Mouse (Mus musculus): ENCODE results near the gene Shmt2. TPM values are rescaled to one million over a fixed set of nuclear protein-coding genes. Genes with fewer than 3 reads are reported as not detected.
A peak's percentile ranks its signal among the peaks of the same experiment; 100 is the strongest.

The Shmt2 gene
- total RNA-seq, 1 experiment, result 169 TPM

DNA sequence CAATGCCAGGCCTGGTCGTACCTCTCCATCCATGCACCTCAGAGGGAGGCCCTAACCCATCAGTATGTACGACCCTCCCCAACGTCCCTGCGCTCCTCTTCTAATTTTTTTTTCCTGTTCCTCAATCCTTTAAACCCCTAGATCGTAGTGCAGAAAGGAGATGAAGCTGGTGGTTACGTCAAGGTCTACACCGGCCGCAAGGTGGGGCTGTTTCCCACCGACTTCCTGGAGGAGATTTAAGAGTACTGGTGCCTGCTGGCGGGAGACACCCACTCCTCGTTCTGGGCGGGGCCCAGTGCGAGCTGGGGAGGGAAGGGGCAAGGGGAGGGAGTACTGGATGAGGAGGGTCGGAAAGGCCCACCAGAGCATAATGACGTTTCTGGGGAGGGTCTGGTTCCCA lies 14.0 kb downstream of the Shmt2 start:
- Histone ChIP-seq H3K36me3 (ENCODE audit: control insufficient read depth, insufficient read depth, low read length, poor library complexity, severe bottlenecking) (no peaks in the 10 kb centered on the region), H3K27ac (ENCODE audit: insufficient read depth, low read depth, low read length, poor library complexity, severe bottlenecking) (no peak overlapping the region), H3K4me1 (ENCODE audit: control insufficient read depth in 2 of 2, insufficient read depth in 2 of 2, low read length in 2 of 2, poor library complexity in 1 of 2) (peaks cover 5 to 22% of the 10 kb centered on the region in 2 experiments), H3K9me3 (ENCODE audit: control insufficient read depth, insufficient read depth, low read depth, low read length) (no peaks in the 10 kb centered on the region), H3K4me3 (ENCODE audit: insufficient read depth in 1 of 2, low read depth in 1 of 2, low read length in 2 of 2, poor library complexity in 1 of 2, severe bottlenecking in 1 of 2) (peak overlapping the region; percentile 70 to 88), H3K9ac (ENCODE audit: insufficient read depth, low read depth, low read length, poor library complexity, severe bottlenecking) (no peak overlapping the region; the same call in 1 of the 2 replicates)
- peak; percentile 89 for DNase-seq (ENCODE audit: low read depth, low spot score)
- TF ChIP-seq CHD2 (IDR thresholded peaks at IDR 0.05; ENCODE audit: low read depth, low read length), result 0 out of 2 replicates have a peak, but pooled peaks have one; percentile 11
- TF ChIP-seq HCFC1 (IDR thresholded peaks at IDR 0.05; ENCODE audit: borderline replicate concordance, insufficient read depth, low read length), result no peak
- TF ChIP-seq ZNF384 (IDR thresholded peaks at IDR 0.05; ENCODE audit: low read depth, low read length), result peak; percentile 51; the same call in 1 of the 2 replicates
- in situ Hi-C loops (cut with MboI; ENCODE audit: low sequenced_read_pairs in 2 of 2, unreplicated experiment in 2 of 2), result no loop called here

DNA sequence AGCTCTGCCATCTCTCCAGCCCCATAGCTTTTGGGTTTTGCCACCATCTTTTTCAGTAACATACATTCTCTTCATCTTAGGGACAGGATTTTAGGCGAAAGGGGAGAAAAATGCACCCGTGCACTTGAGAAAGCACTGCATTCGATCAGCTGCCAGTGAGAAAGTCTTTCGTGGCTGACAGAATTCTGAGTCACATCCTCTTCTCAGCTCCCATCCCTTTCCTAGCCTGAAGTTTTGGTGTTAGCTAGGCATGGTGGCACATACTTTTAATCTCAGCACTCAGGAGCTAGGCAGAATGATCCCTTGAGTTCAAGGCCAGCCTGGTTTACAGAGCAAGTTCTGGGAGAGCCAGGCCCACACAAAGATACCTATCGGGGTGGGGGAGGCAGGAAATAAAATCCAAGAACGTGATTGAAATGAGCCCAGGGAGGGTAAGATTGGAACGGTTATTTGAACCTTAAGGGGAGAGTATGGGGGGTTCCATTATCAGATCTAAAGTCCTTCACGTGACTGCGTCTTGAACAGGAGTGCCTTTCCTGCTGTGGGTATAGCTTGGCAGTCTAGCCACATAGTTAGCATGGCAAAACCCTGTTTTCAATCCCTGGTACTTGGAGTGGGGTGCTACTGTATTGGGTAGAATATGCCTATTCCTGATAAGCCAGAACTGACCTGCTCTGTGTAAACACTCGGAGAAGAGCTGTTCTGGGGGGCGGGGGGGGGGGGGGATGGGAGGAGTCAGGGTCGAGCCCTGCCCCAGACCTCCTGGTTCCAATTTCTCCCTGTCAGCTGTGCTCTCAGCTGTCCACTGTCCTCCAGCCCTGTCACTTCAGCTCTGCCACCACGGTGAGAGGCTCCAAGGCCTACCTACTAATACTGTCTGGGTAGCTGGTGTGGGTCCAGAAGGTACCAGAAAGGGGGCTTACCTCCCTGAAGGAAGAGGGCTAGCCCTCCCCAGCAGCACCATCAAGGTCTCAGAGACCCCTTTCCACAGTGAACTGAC lies 21.1 kb downstream of the Shmt2 start, which contains the start of gene Stac3:
TSS of gene Stac3 (plus strand) at position 793 of the 1,000 bp plus-strand sequence.
- no peak for TF ChIP-seq ZNF384 (IDR thresholded peaks at IDR 0.05; ENCODE audit: low read depth, low read length)
- TF ChIP-seq MAFK (IDR thresholded peaks at IDR 0.05; ENCODE audit: insufficient read depth, low read depth, low read length), result no peak
- TF ChIP-seq ZC3H11A (IDR thresholded peaks at IDR 0.05; ENCODE audit: borderline replicate concordance, low read depth, low read length), result no peak
- TF ChIP-seq HCFC1 (IDR thresholded peaks at IDR 0.05; ENCODE audit: borderline replicate concordance, insufficient read depth, low read length), result no peak
- no peak for TF ChIP-seq CHD2 (IDR thresholded peaks at IDR 0.05; ENCODE audit: low read depth, low read length)
- Histone ChIP-seq H3K4me1 (ENCODE audit: control insufficient read depth in 2 of 2, insufficient read depth in 2 of 2, low read length in 2 of 2, poor library complexity in 1 of 2) (no peaks in the 10 kb centered on the region), H3K9ac (ENCODE audit: insufficient read depth, low read depth, low read length, poor library complexity, severe bottlenecking) (no peak within 1 kb of the TSS), H3K9me3 (ENCODE audit: control insufficient read depth, insufficient read depth, low read depth, low read length) (no peaks in the 10 kb centered on the region), H3K4me3 (ENCODE audit: insufficient read depth in 1 of 2, low read depth in 1 of 2, low read length in 2 of 2, poor library complexity in 1 of 2, severe bottlenecking in 1 of 2) (no peak within 1 kb of the TSS), H3K36me3 (ENCODE audit: control insufficient read depth, insufficient read depth, low read length, poor library complexity, severe bottlenecking) (peaks cover 13% of the 10 kb centered on the region; the same call in 1 of the 2 replicates), H3K27ac (ENCODE audit: insufficient read depth, low read depth, low read length, poor library complexity, severe bottlenecking) (no peak within 1 kb of the TSS)
- in situ Hi-C loops (cut with MboI; ENCODE audit: low sequenced_read_pairs in 2 of 2, unreplicated experiment in 2 of 2), result no loop called here
- DNase-seq (ENCODE audit: low read depth, low spot score), result no peak

- no peak for DNase-seq (ENCODE audit: low read depth, low spot score)
- Histone ChIP-seq H3K9ac (ENCODE audit: insufficient read depth, low read depth, low read length, poor library complexity, severe bottlenecking) (no peak overlapping the region), H3K9me3 (ENCODE audit: control insufficient read depth, insufficient read depth, low read depth, low read length) (no peaks in the 10 kb centered on the region), H3K36me3 (ENCODE audit: control insufficient read depth, insufficient read depth, low read length, poor library complexity, severe bottlenecking) (peaks cover 18% of the 10 kb centered on the region), H3K4me1 (ENCODE audit: control insufficient read depth in 2 of 2, insufficient read depth in 2 of 2, low read length in 2 of 2, poor library complexity in 1 of 2) (no peaks in the 10 kb centered on the region), H3K27ac (ENCODE audit: insufficient read depth, low read depth, low read length, poor library complexity, severe bottlenecking) (no peak overlapping the region), H3K4me3 (ENCODE audit: insufficient read depth in 1 of 2, low read depth in 1 of 2, low read length in 2 of 2, poor library complexity in 1 of 2, severe bottlenecking in 1 of 2) (no peak overlapping the region)
- in situ Hi-C loops (cut with MboI; ENCODE audit: low sequenced_read_pairs in 2 of 2, unreplicated experiment in 2 of 2), result no loop called here
- TF ChIP-seq MAFK (IDR thresholded peaks at IDR 0.05; ENCODE audit: insufficient read depth, low read depth, low read length) (no peak), CHD2 (IDR thresholded peaks at IDR 0.05; ENCODE audit: low read depth, low read length) (no peak), ZNF384 (IDR thresholded peaks at IDR 0.05; ENCODE audit: low read depth, low read length) (no peak), HCFC1 (IDR thresholded peaks at IDR 0.05; ENCODE audit: borderline replicate concordance, insufficient read depth, low read length) (no peak), ZC3H11A (IDR thresholded peaks at IDR 0.05; ENCODE audit: borderline replicate concordance, low read depth, low read length) (no peak)
These were observed 22.2 kb downstream of the Shmt2 start for GRCm38 (mm10) chr10:127500042-127500441.

GRCm38 (mm10) chr10:127499516-127499915 lies 22.7 kb downstream of the Shmt2 start:
- H3K9me3 ChIP-seq (ENCODE audit: control insufficient read depth, insufficient read depth, low read depth, low read length), result no peaks in the 10 kb centered on the region
- H3K4me1 ChIP-seq (ENCODE audit: control insufficient read depth in 2 of 2, insufficient read depth in 2 of 2, low read length in 2 of 2, poor library complexity in 1 of 2), result no peaks in the 10 kb centered on the region
- H3K9ac ChIP-seq (ENCODE audit: insufficient read depth, low read depth, low read length, poor library complexity, severe bottlenecking), result no peak overlapping the region
- no peak for TF ChIP-seq CHD2 (IDR thresholded peaks at IDR 0.05; ENCODE audit: low read depth, low read length)
- TF ChIP-seq MAFK (IDR thresholded peaks at IDR 0.05; ENCODE audit: insufficient read depth, low read depth, low read length), result no peak
- TF ChIP-seq HCFC1 (IDR thresholded peaks at IDR 0.05; ENCODE audit: borderline replicate concordance, insufficient read depth, low read length), result no peak
- H3K27ac ChIP-seq (ENCODE audit: insufficient read depth, low read depth, low read length, poor library complexity, severe bottlenecking), result no peak overlapping the region
- no peak overlapping the region for H3K4me3 ChIP-seq (ENCODE audit: insufficient read depth in 1 of 2, low read depth in 1 of 2, low read length in 2 of 2, poor library complexity in 1 of 2, severe bottlenecking in 1 of 2)
- no peak for DNase-seq (ENCODE audit: low read depth, low spot score)
- in situ Hi-C loops (cut with MboI; ENCODE audit: low sequenced_read_pairs in 2 of 2, unreplicated experiment in 2 of 2), result no loop called here
- H3K36me3 ChIP-seq (ENCODE audit: control insufficient read depth, insufficient read depth, low read length, poor library complexity, severe bottlenecking), result peaks cover 23% of the 10 kb centered on the region

Measured in ES-E14 (cell line).